Mouse (Mus musculus) gastrocnemius, postnatal 14 days (tissue): ENCODE results near the gene Rgs2. TPM values are rescaled to one million over a fixed set of nuclear protein-coding genes. Genes with fewer than 3 reads are reported as not detected.
A peak's percentile ranks its signal among the peaks of the same experiment; 100 is the strongest.

Source experiments
- DNase-seq: peaks from one replicate; pipeline ENCODE4 v3.0.0; 2021; ENCODE audit warnings: mixed read lengths
- intact Hi-C: fragments of 180-260 bp; cut with DNase I; formaldehyde crosslinking; loops from one replicate; pipeline ENCODE4 v1.15.1; 2025; ENCODE audit warnings: low total_unique reads
- long read RNA-seq, 2 experiments: library from polyadenylated mRNA; stranded (forward); transcript quantifications; one replicate each; pipeline ENCODE4 v2.0.0; 2021
- total RNA-seq, 2 experiments: library from RNA; stranded (reverse); gene quantifications; 2 replicates each; pipeline ENCODE4 v1.2.3; 2021

Rgs2 gene
- total RNA-seq, result 10 to 100 TPM in 1 of 2 experiments, 1 to 10 TPM in 1; 9.8 to 12.9 TPM
- long read RNA-seq, experiment 1, partial matches to known transcripts, result 0 of 3 reads
- long read RNA-seq, experiment 1, other reads (novel, unspliced or antisense), result 0 of 3 reads
- long read RNA-seq, experiment 2, partial matches to known transcripts, result 0 of 1 reads
- long read RNA-seq, experiment 2, other reads (novel, unspliced or antisense), result 0 of 1 reads

GRCm38 (mm10) chr1:144003904-144004740 lies at the start of gene Rgs2:
Gene Rgs2 (minus strand): TSS chr1:144004161.
- intact Hi-C loops, result loop anchor here (5.0 kb wide), 1 partner anchor 82 kb away; no protein-coding TSS in a partner anchor
- DNase-seq, result peak; percentile 95

- DNase-seq, result no peak
- intact Hi-C loops, result no loop called here
Measured at GRCm38 (mm10) chr1:144053401-144053800, 49.4 kb upstream of the Rgs2 start.

DNA sequence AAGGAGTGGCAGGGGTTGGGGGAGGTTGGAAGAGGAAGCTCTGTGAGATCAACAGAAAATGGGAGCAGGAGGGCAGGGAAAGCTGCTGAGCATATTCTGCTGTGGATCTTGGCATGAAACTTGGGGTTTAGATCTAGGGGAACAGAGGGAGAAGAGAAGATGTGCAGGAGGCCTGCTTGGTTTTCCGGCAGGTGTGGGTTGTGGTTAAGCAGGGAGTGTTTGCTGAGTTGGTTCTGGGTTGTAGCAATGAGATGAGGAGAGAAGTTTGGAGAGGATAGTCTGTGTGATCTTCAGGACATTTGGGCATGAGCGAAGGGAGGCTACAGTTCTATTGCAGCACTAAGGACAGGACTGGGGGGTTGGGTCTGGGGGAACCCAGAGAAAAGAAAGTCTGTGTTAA lies 37.9 kb upstream of the Rgs2 start:
- intact Hi-C loops, result no loop called here
- no peak for DNase-seq

DNA sequence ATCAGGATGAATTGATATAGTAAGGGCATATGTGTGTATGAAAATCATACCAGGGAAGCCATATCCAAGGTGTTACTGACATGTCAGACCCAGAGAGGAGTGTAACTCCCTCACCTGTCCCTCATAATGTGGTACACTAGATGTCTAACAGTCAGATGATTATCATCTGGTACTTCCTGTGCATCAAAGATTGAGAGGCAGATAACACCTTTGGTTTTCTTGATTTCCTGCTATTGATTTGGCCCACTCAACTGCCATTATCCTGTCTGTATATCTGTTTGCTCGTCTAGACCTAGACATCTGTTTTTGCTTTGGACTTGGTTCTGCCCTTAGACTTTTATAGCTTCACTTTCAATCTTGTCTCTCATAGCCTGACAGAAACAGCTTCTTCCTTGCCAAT lies 29.5 kb upstream of the Rgs2 start:
- intact Hi-C loops, result no loop called here
- no peak for DNase-seq

- intact Hi-C loops, result no loop called here
- DNase-seq, result no peak
Measured at GRCm38 (mm10) chr1:144030499-144030898, 26.5 kb upstream of the Rgs2 start.

DNA sequence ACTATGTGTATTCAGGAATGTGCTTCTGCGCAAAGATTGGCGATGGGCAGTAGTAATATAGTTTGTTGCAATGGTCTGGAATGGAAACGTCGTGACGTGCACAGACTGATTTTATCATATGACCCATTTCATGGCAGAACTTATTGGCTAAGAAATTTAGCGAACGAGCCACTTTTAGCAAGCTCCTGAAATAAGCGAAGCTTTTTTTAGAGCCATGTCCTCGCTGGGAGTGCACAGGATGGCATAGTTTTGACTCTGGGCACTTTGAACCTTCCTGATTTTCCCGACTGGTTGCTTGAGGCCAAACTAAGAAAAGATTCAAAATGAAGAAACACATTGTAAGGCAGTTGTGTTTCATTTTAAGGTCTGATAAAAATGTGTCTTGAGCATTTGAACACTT lies 25.7 kb upstream of the Rgs2 start:
- intact Hi-C loops, result no loop called here
- DNase-seq, result no peak

DNA sequence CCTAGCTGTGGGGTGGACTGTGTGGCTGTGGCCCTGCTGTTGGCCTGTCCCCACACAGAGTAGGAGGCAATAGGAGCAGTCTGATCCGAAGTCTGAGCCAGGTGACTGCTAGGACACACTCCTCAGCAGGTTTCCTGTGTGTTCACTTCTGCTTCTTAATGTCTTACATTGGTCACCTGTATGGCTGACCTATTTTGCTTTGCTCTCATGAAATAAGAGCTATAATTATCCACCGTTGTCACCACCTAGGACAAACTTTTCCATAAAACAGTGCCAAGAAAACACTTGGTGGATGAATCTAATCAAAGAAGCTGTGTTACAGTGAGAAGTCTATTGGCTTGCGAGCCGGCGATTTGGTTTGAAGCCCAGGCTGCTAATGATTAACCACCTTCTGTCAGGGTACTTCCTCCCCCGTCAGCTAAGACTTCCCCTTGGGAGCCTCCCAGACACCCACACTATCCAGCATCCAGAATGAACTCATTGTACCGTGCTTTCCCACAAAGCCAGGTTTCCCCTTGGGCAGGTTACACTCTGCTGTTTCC lies 14.5 kb upstream of the Rgs2 start:
- DNase-seq, result no peak
- intact Hi-C loops, result no loop called here

- intact Hi-C loops, result no loop called here
- DNase-seq, result no peak
Measured at GRCm38 (mm10) chr1:144013913-144014312, 10.0 kb upstream of the Rgs2 start.

- intact Hi-C loops, result loop anchor here (5.0 kb wide), 1 partner anchor 195 kb away; no protein-coding TSS in a partner anchor
- no peak for DNase-seq
Measured at GRCm38 (mm10) chr1:144007341-144007740, 3.4 kb upstream of the Rgs2 start.

GRCm38 (mm10) chr1:144006542-144006941 lies 2.6 kb upstream of the Rgs2 start:
- intact Hi-C loops, result loop anchor here (5.0 kb wide), 1 partner anchor 194 kb away; no protein-coding TSS in a partner anchor
- peak; percentile 66 for DNase-seq

- no peak for DNase-seq
- intact Hi-C loops, result loop anchor here (5.0 kb wide), 1 partner anchor 193 kb away; no protein-coding TSS in a partner anchor
Measured at GRCm38 (mm10) chr1:144005648-144006047, 1.7 kb upstream of the Rgs2 start.

GRCm38 (mm10) chr1:144004741-144005140 lies 780 bp upstream of the Rgs2 start:
- intact Hi-C loops, result loop anchor here (5.0 kb wide), 2 partner anchors 82 to 192 kb away; no protein-coding TSS in a partner anchor
- DNase-seq, result no peak

DNA sequence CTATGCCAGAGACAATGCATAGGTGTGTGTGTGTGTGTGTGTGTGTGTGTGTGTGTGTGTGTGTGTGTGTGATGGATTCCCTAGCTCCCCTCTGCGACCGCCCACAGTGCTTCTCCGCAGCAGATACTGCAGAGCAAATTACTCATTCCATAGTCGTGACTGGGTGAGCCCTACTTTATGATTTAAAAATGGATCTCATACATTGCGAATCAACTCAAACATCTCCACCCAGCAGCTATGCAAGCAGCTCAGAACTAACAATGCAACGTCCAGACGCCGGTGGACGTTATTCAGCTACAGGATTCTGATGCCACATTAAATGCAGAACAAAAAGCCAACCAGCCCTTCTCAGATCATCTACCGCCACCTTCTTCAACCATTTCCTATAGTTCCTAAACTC lies 545 bp downstream of the Rgs2 start:
- intact Hi-C loops, result loop anchor here (5.0 kb wide), 1 partner anchor 81 kb away; no protein-coding TSS in a partner anchor
- DNase-seq, result peak; percentile 3

DNA sequence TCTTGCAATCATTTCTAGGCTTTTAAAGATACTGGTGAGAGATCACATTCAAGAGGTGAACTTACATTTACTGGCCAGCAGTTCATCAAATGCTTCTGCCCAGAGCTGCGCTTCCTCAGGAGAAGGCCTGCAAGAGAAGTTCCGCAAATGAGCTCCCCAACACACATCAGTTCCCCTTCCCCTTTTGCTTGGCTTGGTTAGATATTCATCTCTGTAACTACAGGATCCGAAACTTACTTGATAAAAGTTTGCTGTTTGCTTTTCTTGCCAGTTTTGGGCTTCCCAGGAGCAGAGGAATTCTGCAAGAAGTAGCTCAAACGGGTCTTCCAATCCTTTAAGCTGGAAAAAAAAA lies 1.3 kb downstream of the Rgs2 start:
- intact Hi-C loops, result loop anchor here (5.0 kb wide), 1 partner anchor 80 kb away; no protein-coding TSS in a partner anchor
- no peak for DNase-seq

- DNase-seq, result no peak
- intact Hi-C loops, result loop anchor here (5.0 kb wide), 1 partner anchor 80 kb away; no protein-coding TSS in a partner anchor
Measured at GRCm38 (mm10) chr1:144002036-144002714, 1.8 kb downstream of the Rgs2 start.

DNA sequence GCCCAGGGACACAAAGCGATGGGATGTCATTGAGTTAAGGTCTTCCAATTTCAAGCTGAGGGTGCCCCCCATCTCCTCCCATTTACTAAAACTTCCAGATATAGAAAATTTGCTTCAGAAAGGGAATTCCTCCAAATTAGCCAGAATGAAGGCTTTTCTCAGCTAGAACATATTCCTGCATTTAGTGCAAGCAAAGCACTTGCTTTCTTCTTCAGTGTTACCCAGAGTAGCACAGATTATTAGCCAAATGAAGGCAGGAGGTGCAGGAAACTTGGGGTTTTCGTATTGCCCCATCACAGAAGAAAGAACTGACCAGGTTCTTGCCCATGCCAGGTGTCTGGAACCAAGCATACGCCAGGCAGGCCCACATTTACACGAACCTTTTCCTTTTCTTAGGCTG lies 3.7 kb downstream of the Rgs2 start:
- no peak for DNase-seq
- intact Hi-C loops, result loop anchor here (5.0 kb wide), 1 partner anchor 78 kb away; no protein-coding TSS in a partner anchor

DNA sequence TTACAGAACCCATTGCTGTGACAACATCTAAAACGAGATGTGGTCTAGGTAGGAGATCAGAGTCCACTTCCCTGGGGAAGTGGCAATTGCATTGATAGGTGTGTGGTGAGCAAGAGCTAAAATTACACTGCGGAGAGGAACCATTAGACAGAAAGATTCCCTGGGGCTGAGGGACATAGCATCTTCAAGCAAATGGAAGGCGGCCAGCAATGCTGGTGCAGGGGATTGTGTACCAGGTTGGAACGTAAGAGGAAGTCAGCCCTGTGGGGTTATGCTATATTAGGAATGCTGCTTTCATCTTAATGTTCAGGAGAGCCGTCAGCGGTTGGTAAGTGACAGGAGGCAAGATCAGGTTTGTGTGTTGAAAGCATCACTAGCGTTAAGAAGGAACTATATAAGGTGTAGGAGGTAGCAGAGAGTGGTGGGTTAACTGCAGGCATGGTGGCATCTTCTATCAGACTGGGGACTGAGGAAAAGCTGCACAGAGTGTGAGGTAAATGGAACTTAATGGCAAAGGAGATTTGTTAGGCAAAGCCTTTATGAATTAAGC lies 4.5 kb downstream of the Rgs2 start:
- DNase-seq, result no peak
- intact Hi-C loops, result no loop called here

- no peak for DNase-seq
- intact Hi-C loops, result no loop called here
Measured at GRCm38 (mm10) chr1:143993026-143993425, 10.9 kb downstream of the Rgs2 start.

DNA sequence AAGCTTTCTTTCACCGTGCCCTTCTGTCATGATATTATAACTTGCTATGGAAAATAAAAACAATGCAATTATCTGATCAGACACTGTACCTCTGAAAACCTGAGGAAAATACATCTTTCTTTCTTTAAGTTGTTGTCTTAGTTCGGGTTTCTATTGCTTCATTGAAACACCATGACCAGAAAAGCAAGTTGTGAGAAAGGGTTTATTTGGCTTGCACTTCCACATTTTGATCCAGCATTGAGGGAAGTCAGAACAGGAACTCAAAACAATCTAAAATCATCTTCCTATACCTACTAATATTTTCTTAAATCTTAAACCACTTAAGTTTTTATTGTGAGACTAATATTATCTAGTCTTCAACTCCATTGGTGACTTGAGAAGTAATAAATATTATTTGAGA lies 11.4 kb downstream of the Rgs2 start:
- intact Hi-C loops, result no loop called here

GRCm38 (mm10) chr1:143990263-143990662 lies 13.7 kb downstream of the Rgs2 start:
- intact Hi-C loops, result no loop called here
- DNase-seq, result no peak

More for the DNA sequence above, 11.4 kb downstream of the Rgs2 start:
- DNase-seq, result no peak
